Mouse (Mus musculus) megakaryocyte-erythroid progenitor cell, adult 5-6 weeks (primary cell): ENCODE results near the gene Lamtor5. TPM values are rescaled to one million over a fixed set of nuclear protein-coding genes. Genes with fewer than 3 reads are reported as not detected.

Source experiments
- ATAC-seq: replicated peaks from 2 replicates; pipeline ENCODE4 v1.8.0; 2016; ENCODE audit warnings: mild to moderate bottlenecking, inconsistent platforms; ENCODE audit not compliant: severe bottlenecking, poor library complexity, low FRiP score, low TSS enrichment
- total RNA-seq, 2 experiments: library from RNA; stranded (forward) in 1 of 2; stranded (reverse) in 1 of 2; fragments of 200-1000, 215-1000 nt in 1 of 2; fragments of >200 nt in 1 of 2; fragmentation: Nextera tagmentation in 1 of 2; gene quantifications; 2 replicates each; pipeline ENCODE4 v1.2.3; 2014 to 2017

Gene Lamtor5
- total RNA-seq, 2 experiments from 2014 or later = 43.0 to 118 TPM

GRCm38 (mm10) chr3:107332127-107332959, 53.7 kb downstream of the Lamtor5 start:
- ATAC-seq = no peak

GRCm38 (mm10) chr3:107332960-107333380, 54.3 kb downstream of the Lamtor5 start:
- peak; percentile 89 for ATAC-seq

Other genes with a start within 250 kb of the Lamtor5 start
- 7.5 and 9.6 TPM in 2 replicates for gene Kcna3, start 242.7 kb upstream of the Lamtor5 start, total RNA-seq (2014; fragmentation: Nextera tagmentation)
- gene Kcna3, start 242.7 kb upstream of the Lamtor5 start, total RNA-seq (2017) = 6.0 and 7.4 TPM in 2 replicates
- not detected in 2 replicates for gene Kcna2, start 177.7 kb upstream of the Lamtor5 start, total RNA-seq (2014; fragmentation: Nextera tagmentation)
- not detected in 2 replicates for gene Kcna2, start 177.7 kb upstream of the Lamtor5 start, total RNA-seq (2017)
- gene Kcna10, start 95.8 kb upstream of the Lamtor5 start, total RNA-seq (2014; fragmentation: Nextera tagmentation) = not detected in 2 replicates
- gene Kcna10, start 95.8 kb upstream of the Lamtor5 start, total RNA-seq (2017) = not detected in 2 replicates
- gene Cym, start 57.1 kb upstream of the Lamtor5 start, total RNA-seq (2014; fragmentation: Nextera tagmentation) = not detected in 2 replicates
- gene Cym, start 57.1 kb upstream of the Lamtor5 start, total RNA-seq (2017) = not detected in 2 replicates
- gene A630076J17Rik, start 48.2 kb upstream of the Lamtor5 start, total RNA-seq (2014; fragmentation: Nextera tagmentation) = not detected in 2 replicates
- not detected in 2 replicates for gene A630076J17Rik, start 48.2 kb upstream of the Lamtor5 start, total RNA-seq (2017)
- gene Prok1, start 39.2 kb upstream of the Lamtor5 start, total RNA-seq (2014; fragmentation: Nextera tagmentation) = not detected in 2 replicates
- not detected in 2 replicates for gene Prok1, start 39.2 kb upstream of the Lamtor5 start, total RNA-seq (2017)
- 0.47 TPM in 1 of 2 replicates, not detected in the other for gene Slc16a4, start 12.4 kb downstream of the Lamtor5 start, total RNA-seq (2014; fragmentation: Nextera tagmentation)
- gene Slc16a4, start 12.4 kb downstream of the Lamtor5 start, total RNA-seq (2017) = not detected in 2 replicates
- 51.0 and 54.6 TPM in 2 replicates for gene Rbm15, start 54.8 kb downstream of the Lamtor5 start, total RNA-seq (2014; fragmentation: Nextera tagmentation)
- 28.4 and 39.9 TPM in 2 replicates for gene Rbm15, start 54.8 kb downstream of the Lamtor5 start, total RNA-seq (2017)
- gene Kcnc4, start 180.7 kb downstream of the Lamtor5 start, total RNA-seq (2014; fragmentation: Nextera tagmentation) = not detected in 2 replicates
- gene Kcnc4, start 180.7 kb downstream of the Lamtor5 start, total RNA-seq (2017) = not detected in 2 replicates
- not detected in 2 replicates for gene Slc6a17, start 239.2 kb downstream of the Lamtor5 start, total RNA-seq (2014; fragmentation: Nextera tagmentation)
- gene Slc6a17, start 239.2 kb downstream of the Lamtor5 start, total RNA-seq (2017) = not detected in 2 replicates